Mouse (Mus musculus): Measurements from ENCODE around the gene Cpxm2.

DNA sequence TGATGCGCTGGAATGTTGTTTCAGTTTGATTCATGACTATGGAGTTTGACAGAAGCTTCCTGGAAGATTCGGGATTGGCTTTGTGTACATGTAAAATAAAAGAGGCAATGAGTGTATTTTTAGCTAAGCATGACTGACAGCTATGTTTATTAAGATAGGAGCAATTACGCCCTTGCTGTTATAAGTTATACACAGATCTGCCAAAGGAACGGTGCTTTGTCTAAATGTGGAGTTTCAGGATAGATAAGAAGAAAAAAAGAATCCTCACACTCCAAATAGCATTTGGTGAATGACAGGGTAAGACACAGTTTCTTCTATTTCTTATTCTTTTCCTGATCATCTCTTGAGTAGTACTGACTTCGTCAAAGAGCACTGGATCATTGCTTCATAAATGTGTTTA is 17.2 kb upstream of the Cpxm2 start:
- TF ChIP-seq CTCF (IDR thresholded peaks at IDR 0.05; ENCODE audit: control insufficient read depth, insufficient read depth, insufficient read length), result no peak
- no peak for TF ChIP-seq CEBPB (IDR thresholded peaks at IDR 0.05; ENCODE audit: low read depth)
- TF ChIP-seq FOSL1 (IDR thresholded peaks at IDR 0.05; ENCODE audit: insufficient read depth, low read length, poor library complexity, severe bottlenecking), result no peak
- TF ChIP-seq USF1 (IDR thresholded peaks at IDR 0.05; ENCODE audit: low read depth), result no peak

Data from C2C12 (cell line).